Mouse (Mus musculus) embryonic facial prominence, embryonic 15.5 days (tissue): ENCODE results near the gene Mrpl32. TPM values are rescaled to one million over a fixed set of nuclear protein-coding genes. Genes with fewer than 3 reads are reported as not detected.

Source experiments
- ATAC-seq: fragments of 200-750 bp; cut with Nextera tagmentation; 2 replicates; pipeline ENCODE4 v1.8.0; 2017; ENCODE audit warnings: low read depth, moderate TSS enrichment; ENCODE audit not compliant: insufficient number of reproducible peaks, low FRiP score, low TSS enrichment
- H3K27ac ChIP-seq: fragments of 300-500 bp; sonication (generic); replicated peaks from 2 replicates; pipeline ENCODE4 v1.5.1; 2015; ENCODE audit warnings: mild to moderate bottlenecking, inconsistent platforms
- H3K27me3 ChIP-seq: fragments of 300-500 bp; sonication (generic); 2 replicates; pipeline ENCODE4 v1.6.1; 2015; ENCODE audit warnings: inconsistent platforms
- H3K36me3 ChIP-seq: fragments of 300-500 bp; sonication (generic); 2 replicates; pipeline ENCODE4 v1.6.1; 2015; ENCODE audit warnings: mild to moderate bottlenecking, inconsistent platforms
- H3K4me1 ChIP-seq: fragments of 300-500 bp; sonication (generic); 2 replicates; pipeline ENCODE4 v1.6.1; 2015; ENCODE audit warnings: inconsistent platforms
- H3K4me2 ChIP-seq: fragments of 300-500 bp; sonication (generic); replicated peaks from 2 replicates; pipeline ENCODE4 v1.6.1; 2015; ENCODE audit warnings: mild to moderate bottlenecking, inconsistent platforms
- H3K4me3 ChIP-seq: fragments of 300-500 bp; sonication (generic); replicated peaks from 2 replicates; pipeline ENCODE4 v1.5.1; 2015; ENCODE audit warnings: mild to moderate bottlenecking, inconsistent platforms
- H3K9ac ChIP-seq: fragments of 300-500 bp; sonication (generic); 2 replicates; pipeline ENCODE4 v1.6.1; 2015; ENCODE audit warnings: inconsistent platforms
- H3K9me3 ChIP-seq: fragments of 300-500 bp; sonication (generic); replicated peaks from 2 replicates; pipeline ENCODE4 v1.6.1; 2016; ENCODE audit warnings: inconsistent platforms
- WGBS: fragments of 180-500 bp; shearing (Covaris S2); methylation state at CpG from one replicate; pipeline ENCODE4 v1.1.7; 2015; 5-methylcytosine and 5-hydroxymethylcytosine counted together
- polyA plus RNA-seq: library from polyadenylated mRNA; unstranded; fragments of >200 nt; fragmentation: Nextera tagmentation; extraction: Ambion mirVana; gene quantifications from 2 replicates; pipeline ENCODE4 v1.2.1, GENCODE M21; 2015

Gene Mrpl32
- polyA plus RNA-seq, 1 experiment from 2014 or later: 104 TPM

DNA sequence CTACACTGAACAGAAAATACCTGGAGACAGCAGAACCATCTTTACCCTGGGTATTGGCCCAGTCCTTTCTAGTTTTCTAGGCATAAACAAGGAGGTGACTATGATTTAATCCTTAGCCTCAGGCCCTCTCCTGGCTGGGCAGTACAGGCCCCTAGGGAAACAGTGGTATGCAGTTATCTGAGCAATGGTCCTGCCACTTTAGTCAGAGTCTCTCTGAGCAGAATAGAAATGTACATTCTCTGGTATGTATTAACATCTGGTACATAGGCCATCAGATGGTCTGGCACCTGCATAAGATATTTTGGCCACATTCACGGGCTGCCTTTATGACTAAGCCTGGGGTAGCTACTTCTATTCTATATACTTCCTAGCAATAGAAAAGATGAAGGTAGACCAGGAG is 51.6 kb downstream of the Mrpl32 start:
- no peaks in the 10 kb centered on the region for H3K4me1 ChIP-seq
- no peaks in the 10 kb centered on the region for H3K9me3 ChIP-seq
- H3K27ac ChIP-seq: no peak overlapping the region
- ATAC-seq: no peak
- no peak overlapping the region for H3K4me3 ChIP-seq
- H3K9ac ChIP-seq: no peak overlapping the region
- H3K36me3 ChIP-seq: no peaks in the 10 kb centered on the region
- 69% methylated on average over 1 of the region's 1 CpGs for WGBS
- H3K4me2 ChIP-seq: no peak overlapping the region
- H3K27me3 ChIP-seq: no peaks in the 10 kb centered on the region

Other genes starting within 250 kb of the Mrpl32 start
- gene Hecw1, start 89.9 kb downstream of the Mrpl32 start, polyA plus RNA-seq: 0.85 and 1.0 TPM in 2 replicates
- gene Psma2, start 75 bp upstream of the Mrpl32 start, polyA plus RNA-seq: 178 and 180 TPM in 2 replicates
- gene AW209491, start 17.0 kb upstream of the Mrpl32 start, polyA plus RNA-seq: 21.8 and 24.2 TPM in 2 replicates